Comparison of ENCODE assay signal across 9 mouse cellular contexts in genomic region chr3:156299984-156300770, GRCm38 (mm10).
DNase-seq lines count a peak whose midpoint lies in the region; ATAC-seq lines count a peak whose summit lies in the region.
"Had no signal": no experiment of that assay in that cellular context is flagged by ENCODE, and none has a peak within 500 bp of the region (broad histone marks: within the 10 kb centered on the region; RNA-seq: fewer than 3 reads in every experiment).

No protein-coding gene starts in this region.

- no peak overlapping the region for H3K4me3 ChIP-seq in heart, embryonic 16.5 days (ENCODE audit: low read length)
- no peak overlapping the region for H3K4me3 ChIP-seq in neural tube, embryonic 11.5 days (ENCODE audit: low read depth, low read length)
- H3K4me3 ChIP-seq: midbrain, embryonic 12.5 days had no signal

- ATAC-seq in heart, embryonic 16.5 days (replicated peaks; ENCODE audit: extremely low read depth, insufficient read depth, low FRiP score) = 0 out of 2 replicates have a peak, but pooled peaks have one; percentile 14
- ATAC-seq in neural tube, embryonic 11.5 days (ENCODE audit: insufficient read depth, low FRiP score, low TSS enrichment) = peak; percentile 16; the same call in 1 of the 2 replicates
- ATAC-seq in inflammation-experienced regulatory T-cells, adult 6 months = no peak
- ATAC-seq in monocyte, adult 5-6 weeks (replicated peaks; ENCODE audit: insufficient number of reproducible peaks, low FRiP score, low TSS enrichment, poor library complexity, severe bottlenecking) = no peak

- H3K4me1 ChIP-seq in heart, embryonic 16.5 days (ENCODE audit: control insufficient read depth, insufficient read depth, low read length) = 0 out of 2 replicates have a peak, but pooled peaks cover 3% of the 10 kb centered on the region
- H3K4me1 ChIP-seq in neural tube, embryonic 11.5 days (ENCODE audit: control insufficient read depth, insufficient read depth, low read length) = peaks cover 3% of the 10 kb centered on the region

- DNase-seq in heart, postnatal 14 days = no peak
- no peak for DNase-seq in neural tube, embryonic 11.5 days (ENCODE audit: low spot score)
- no peak for DNase-seq in neural tube, embryonic 10.5 days (ENCODE audit: extremely low spot score, low spot score)
- DNase-seq in layer of hippocampus, adult 9-11 months = peak; percentile 12
- peak; percentile 5 for DNase-seq in right cerebral cortex, postnatal 4 days

- H3K9me3 ChIP-seq in heart, embryonic 16.5 days (replicated peaks; ENCODE audit: control insufficient read depth, low read length) = no peaks in the 10 kb centered on the region
- no peaks in the 10 kb centered on the region for H3K9me3 ChIP-seq in neural tube, embryonic 11.5 days (ENCODE audit: control insufficient read depth, low read length)
- H3K9me3 ChIP-seq: midbrain, embryonic 12.5 days had no signal

- no peak overlapping the region for H3K9ac ChIP-seq in heart, embryonic 16.5 days (ENCODE audit: low read length)
- H3K9ac ChIP-seq in neural tube, embryonic 11.5 days (ENCODE audit: low read length) = no peak overlapping the region
- H3K9ac ChIP-seq: midbrain, embryonic 12.5 days had no signal

- H3K27me3 ChIP-seq in heart, embryonic 16.5 days (ENCODE audit: control insufficient read depth, insufficient read depth, low read length) = no peaks in the 10 kb centered on the region
- no peaks in the 10 kb centered on the region for H3K27me3 ChIP-seq in neural tube, embryonic 11.5 days (ENCODE audit: control insufficient read depth, insufficient read depth, low read length)
- H3K27me3 ChIP-seq: midbrain, embryonic 12.5 days had no signal

- 50% methylated on average over 3 of the region's 3 CpGs for WGBS in heart, embryonic 16.5 days
- WGBS in neural tube, embryonic 11.5 days = 64% methylated on average over 3 of the region's 3 CpGs

- intact Hi-C loops in heart, postnatal 14 days (cut with DNase I) = no loop called here

- no peaks in the 10 kb centered on the region for H3K36me3 ChIP-seq in heart, embryonic 16.5 days (ENCODE audit: control insufficient read depth, insufficient read depth)
- H3K36me3 ChIP-seq in neural tube, embryonic 11.5 days (ENCODE audit: control insufficient read depth, insufficient read depth, low read length) = no peaks in the 10 kb centered on the region
- H3K36me3 ChIP-seq: midbrain, embryonic 12.5 days had no signal

- no peak overlapping the region for H3K27ac ChIP-seq in heart, embryonic 16.5 days (ENCODE audit: low read length)
- no peak overlapping the region for H3K27ac ChIP-seq in neural tube, embryonic 11.5 days (ENCODE audit: low read depth, low read length)
- H3K27ac ChIP-seq: midbrain, embryonic 12.5 days had no signal

- H3K4me2 ChIP-seq in heart, embryonic 16.5 days (ENCODE audit: low read depth, low read length) = no peak overlapping the region
- H3K4me2 ChIP-seq in neural tube, embryonic 11.5 days (ENCODE audit: low read depth) = no peak overlapping the region
- H3K4me2 ChIP-seq: midbrain, embryonic 12.5 days had no signal

Comparison
In these comparisons a context has a peak if more than half of its experiments do, and no peak if none do; other contexts are left out.
1. ATAC-seq: peak in heart, embryonic 16.5 days (single experiment) and neural tube, embryonic 11.5 days (single experiment); none in inflammation-experienced regulatory T-cells, adult 6 months (single experiment) and monocyte, adult 5-6 weeks (single experiment).
2. DNase-seq: peak in layer of hippocampus, adult 9-11 months (single experiment) and right cerebral cortex, postnatal 4 days (single experiment); none in heart, postnatal 14 days (0 of 2), neural tube, embryonic 11.5 days (single experiment) and neural tube, embryonic 10.5 days (single experiment).